Mouse (Mus musculus): ENCODE data around the gene Desi1. TPM values are rescaled to one million over a fixed set of nuclear protein-coding genes. Genes with fewer than 3 reads are reported as not detected.
A peak's percentile ranks its signal among the peaks of the same experiment; 100 is the strongest.

Gene Desi1
- polyA plus RNA-seq, 1 experiment: 2.9 TPM

- Histone ChIP-seq H3K9me3 (ENCODE audit: control insufficient read depth, low read length) (no peaks in the 10 kb centered on the region), H3K36me3 (ENCODE audit: control insufficient read depth) (no peaks in the 10 kb centered on the region), H3K27me3 (ENCODE audit: control insufficient read depth) (peaks cover 37% of the 10 kb centered on the region), H3K4me3 (replicated peaks) (no peak overlapping the region), H3K4me1 (ENCODE audit: control insufficient read depth) (peaks cover 8% of the 10 kb centered on the region)
- TF ChIP-seq TAL1 (IDR thresholded peaks at IDR 0.05; ENCODE audit: low read length) (0 out of 3 replicates have a peak, but pooled peaks have one; percentile 3), GATA1 (IDR thresholded peaks at IDR 0.05; ENCODE audit: low read length) (no peak)
These were observed 18.9 kb upstream of the Desi1 start for GRCm38 (mm10) chr15:82052544-82052943.

DNA sequence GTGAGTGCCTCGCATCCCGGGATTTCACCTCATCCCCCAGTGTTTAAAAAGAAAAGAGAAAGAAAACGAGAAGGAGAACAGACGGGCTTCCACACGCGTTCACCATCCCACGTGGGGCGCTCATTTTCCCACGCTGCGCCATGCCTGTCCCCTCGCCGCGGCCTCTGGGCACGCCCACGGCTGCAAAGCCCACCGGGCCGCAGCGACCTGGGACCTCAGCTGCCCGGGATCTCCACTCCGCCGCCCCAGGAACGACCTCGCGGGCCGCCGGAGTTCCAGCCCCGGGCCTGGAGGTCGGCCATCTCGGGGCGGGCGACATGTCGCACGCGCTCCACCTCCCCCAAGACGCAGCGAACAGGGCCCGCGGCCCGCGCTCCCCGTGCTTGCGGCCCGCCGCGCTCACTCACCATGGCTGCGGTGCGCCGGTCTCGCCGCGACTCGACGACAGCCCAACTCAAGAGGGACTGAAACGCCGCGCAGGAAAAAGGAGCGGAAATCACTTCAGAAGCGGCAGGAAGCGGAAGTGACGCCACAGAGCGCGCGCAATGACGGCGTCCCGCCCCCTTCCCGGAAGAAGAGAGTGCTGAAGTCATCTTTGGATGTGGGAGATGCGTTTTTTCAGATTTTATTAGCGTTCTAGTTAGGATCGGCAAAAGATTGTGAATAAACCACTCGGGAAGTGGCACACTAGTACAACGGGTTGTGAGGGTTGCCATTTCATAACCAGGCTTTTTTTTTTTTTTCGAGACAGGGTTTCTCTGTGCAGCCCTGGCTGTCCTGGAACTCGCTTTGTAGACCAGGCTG is 13.6 kb upstream of the Desi1 start, which contains the start of gene Snu13:
TSS of gene Snu13 (minus strand) at position 519 of the 804 bp plus-strand sequence.
- H3K27me3 ChIP-seq (ENCODE audit: control insufficient read depth): peaks cover 25% of the 10 kb centered on the region
- H3K4me3 ChIP-seq (replicated peaks): peak within 1 kb of the TSS; percentile 99
- TF ChIP-seq TAL1 (IDR thresholded peaks at IDR 0.05; ENCODE audit: low read length) (no peak), GATA1 (IDR thresholded peaks at IDR 0.05; ENCODE audit: low read length) (no peak)
- peaks cover 26% of the 10 kb centered on the region for H3K36me3 ChIP-seq (ENCODE audit: control insufficient read depth)
- no peaks in the 10 kb centered on the region for H3K9me3 ChIP-seq (ENCODE audit: control insufficient read depth, low read length)
- peaks cover 37% of the 10 kb centered on the region for H3K4me1 ChIP-seq (ENCODE audit: control insufficient read depth)

DNA sequence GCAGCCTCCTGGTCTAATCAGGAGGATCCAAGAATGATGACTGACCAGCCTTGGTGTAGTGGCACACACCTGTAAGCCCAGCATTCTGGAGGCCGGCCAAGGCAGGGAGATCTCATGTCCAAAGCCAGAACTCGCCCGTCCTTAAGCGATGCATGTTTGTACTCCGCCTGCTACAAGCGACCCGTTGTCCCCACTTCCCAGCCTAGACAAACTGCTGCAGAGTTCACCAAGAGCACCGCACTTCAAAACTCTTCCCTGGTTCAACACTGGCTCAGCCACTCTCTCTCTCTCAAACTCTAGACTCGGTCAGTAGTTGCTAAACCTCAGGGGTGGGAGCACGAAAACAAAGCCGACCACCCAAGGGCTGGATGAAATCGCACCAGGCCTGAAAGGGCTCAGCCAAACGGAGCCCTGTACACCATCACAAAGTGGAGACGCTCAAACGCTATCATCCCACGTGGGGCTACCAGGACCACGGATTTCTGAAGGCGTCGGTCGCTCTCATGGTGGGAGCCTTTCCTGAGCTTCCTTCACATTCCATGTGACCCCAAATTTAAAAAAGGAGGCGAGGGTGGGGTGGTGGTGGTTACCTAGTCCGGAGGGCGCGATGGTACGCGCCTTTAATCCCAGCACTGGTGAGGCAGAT is 12.7 kb upstream of the Desi1 start:
- Histone ChIP-seq H3K4me3 (replicated peaks) (peak overlapping the region; percentile 99), H3K36me3 (ENCODE audit: control insufficient read depth) (peaks cover 30% of the 10 kb centered on the region), H3K9me3 (ENCODE audit: control insufficient read depth, low read length) (no peaks in the 10 kb centered on the region), H3K4me1 (ENCODE audit: control insufficient read depth) (peaks cover 37% of the 10 kb centered on the region), H3K27me3 (ENCODE audit: control insufficient read depth) (peaks cover 20% of the 10 kb centered on the region)
- no peak for TF ChIP-seq GATA1 (IDR thresholded peaks at IDR 0.05; ENCODE audit: low read length)
- TF ChIP-seq TAL1 (IDR thresholded peaks at IDR 0.05; ENCODE audit: low read length): no peak

- peaks cover 49% of the 10 kb centered on the region for H3K36me3 ChIP-seq (ENCODE audit: control insufficient read depth)
- TF ChIP-seq GATA1 (IDR thresholded peaks at IDR 0.05; ENCODE audit: low read length) (no peak), TAL1 (IDR thresholded peaks at IDR 0.05; ENCODE audit: low read length) (no peak)
- H3K9me3 ChIP-seq (ENCODE audit: control insufficient read depth, low read length): no peaks in the 10 kb centered on the region
- H3K4me3 ChIP-seq (replicated peaks): no peak overlapping the region
- peaks cover 9% of the 10 kb centered on the region for H3K27me3 ChIP-seq (ENCODE audit: control insufficient read depth)
- peaks cover 37% of the 10 kb centered on the region for H3K4me1 ChIP-seq (ENCODE audit: control insufficient read depth)
These were observed 10.6 kb upstream of the Desi1 start for GRCm38 (mm10) chr15:82044166-82044784.

- Histone ChIP-seq H3K27me3 (ENCODE audit: control insufficient read depth) (no peaks in the 10 kb centered on the region), H3K36me3 (ENCODE audit: control insufficient read depth) (peaks cover 81% of the 10 kb centered on the region), H3K9me3 (ENCODE audit: control insufficient read depth, low read length) (no peaks in the 10 kb centered on the region), H3K4me1 (ENCODE audit: control insufficient read depth) (peaks cover 15% of the 10 kb centered on the region), H3K4me3 (replicated peaks) (no peak overlapping the region)
- TF ChIP-seq GATA1 (IDR thresholded peaks at IDR 0.05; ENCODE audit: low read length) (no peak), TAL1 (IDR thresholded peaks at IDR 0.05; ENCODE audit: low read length) (no peak)
These were observed 7.0 kb upstream of the Desi1 start for GRCm38 (mm10) chr15:82040650-82041049.

- Histone ChIP-seq H3K9me3 (ENCODE audit: control insufficient read depth, low read length) (no peaks in the 10 kb centered on the region), H3K27me3 (ENCODE audit: control insufficient read depth) (no peaks in the 10 kb centered on the region), H3K36me3 (ENCODE audit: control insufficient read depth) (peaks cover 91% of the 10 kb centered on the region), H3K4me1 (ENCODE audit: control insufficient read depth) (no peaks in the 10 kb centered on the region), H3K4me3 (replicated peaks) (no peak overlapping the region)
- TF ChIP-seq TAL1 (IDR thresholded peaks at IDR 0.05; ENCODE audit: low read length) (no peak), GATA1 (IDR thresholded peaks at IDR 0.05; ENCODE audit: low read length) (no peak)
These were observed 2.4 kb upstream of the Desi1 start for GRCm38 (mm10) chr15:82035904-82036689.

DNA sequence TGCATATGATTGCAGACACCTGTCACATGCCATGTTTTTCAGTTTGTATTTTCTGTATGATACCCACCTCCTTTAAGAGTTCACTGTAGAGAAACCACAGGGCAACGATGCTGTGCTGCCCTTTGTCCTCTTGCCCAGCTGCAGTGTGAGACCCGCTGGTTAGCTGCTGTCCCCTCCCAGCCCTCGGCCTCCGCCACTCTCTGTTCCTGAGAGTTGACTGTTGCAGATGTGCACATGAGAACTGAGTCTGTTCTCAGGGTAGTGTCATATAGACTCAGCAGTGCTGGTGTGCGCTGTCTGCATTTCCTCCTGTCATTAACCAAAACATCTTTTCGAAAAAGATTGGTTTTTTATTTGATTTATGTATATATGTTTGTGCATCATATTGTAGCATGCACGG is 1.3 kb downstream of the Desi1 start:
- peaks cover 91% of the 10 kb centered on the region for H3K36me3 ChIP-seq (ENCODE audit: control insufficient read depth)
- H3K27me3 ChIP-seq (ENCODE audit: control insufficient read depth): no peaks in the 10 kb centered on the region
- no peaks in the 10 kb centered on the region for H3K9me3 ChIP-seq (ENCODE audit: control insufficient read depth, low read length)
- TF ChIP-seq TAL1 (IDR thresholded peaks at IDR 0.05; ENCODE audit: low read length) (no peak), GATA1 (IDR thresholded peaks at IDR 0.05; ENCODE audit: low read length) (no peak)
- no peaks in the 10 kb centered on the region; the same call in 1 of the 2 replicates for H3K4me1 ChIP-seq (ENCODE audit: control insufficient read depth)
- no peak overlapping the region for H3K4me3 ChIP-seq (replicated peaks)

GRCm38 (mm10) chr15:82027726-82028125 is 5.9 kb downstream of the Desi1 start:
- H3K9me3 ChIP-seq (ENCODE audit: control insufficient read depth, low read length): no peaks in the 10 kb centered on the region
- no peaks in the 10 kb centered on the region for H3K27me3 ChIP-seq (ENCODE audit: control insufficient read depth)
- H3K4me1 ChIP-seq (ENCODE audit: control insufficient read depth): no peaks in the 10 kb centered on the region; the same call in 1 of the 2 replicates
- H3K4me3 ChIP-seq (replicated peaks): no peak overlapping the region
- TF ChIP-seq GATA1 (IDR thresholded peaks at IDR 0.05; ENCODE audit: low read length) (no peak), TAL1 (IDR thresholded peaks at IDR 0.05; ENCODE audit: low read length) (no peak)
- peaks cover 96% of the 10 kb centered on the region for H3K36me3 ChIP-seq (ENCODE audit: control insufficient read depth)
